Mouse (Mus musculus) spleen, adult 2 months (tissue): ENCODE measurements around the gene Maml3. TPM values are rescaled to one million over a fixed set of nuclear protein-coding genes. Genes with fewer than 3 reads are reported as not detected.

Experiments
- DNase-seq, 2 experiments: peaks; one replicate each; pipeline versions ENCODE4 v3.0.0 to v3.0.0-alpha.2; 2012 to 2021; ENCODE audit warnings: low spot score in 2 of 2, low read depth in 1 of 2
- H3K27ac ChIP-seq: fragments of 200-500 bp; 2 replicates; pipeline ENCODE4 v1.5.1; 2012; ENCODE audit warnings: low read length, inconsistent platforms; ENCODE audit not compliant: insufficient read depth
- H3K27me3 ChIP-seq: fragments of 200-500 bp; 2 replicates; pipeline ENCODE4 v1.6.1; 2012; ENCODE audit warnings: mild to moderate bottlenecking, moderate library complexity, low read length, inconsistent platforms; ENCODE audit not compliant: control insufficient read depth, insufficient read depth
- H3K36me3 ChIP-seq: fragments of 200-500 bp; 2 replicates; pipeline ENCODE4 v1.6.1; 2012; ENCODE audit warnings: mild to moderate bottlenecking, low read length, inconsistent platforms; ENCODE audit not compliant: control insufficient read depth, insufficient read depth
- H3K4me1 ChIP-seq: fragments of 200-500 bp; 2 replicates; pipeline ENCODE4 v1.6.1; 2011; ENCODE audit warnings: inconsistent platforms; ENCODE audit not compliant: control insufficient read depth, insufficient read depth, insufficient read length
- H3K4me3 ChIP-seq: fragments of 200-500 bp; 2 replicates; pipeline ENCODE4 v1.5.1; 2011; ENCODE audit warnings: mild to moderate bottlenecking, inconsistent platforms; ENCODE audit not compliant: insufficient read depth, insufficient read length; ENCODE audit errors: extremely low read depth
- CTCF ChIP-seq: fragments of 200-500 bp; IDR thresholded peaks from 2 replicates; pipeline ENCODE4 v1.5.1; 2011; ENCODE audit warnings: mild to moderate bottlenecking, inconsistent platforms; ENCODE audit not compliant: insufficient read depth, insufficient read length, insufficient replicate concordance; ENCODE audit errors: extremely low read depth
- POLR2A ChIP-seq: fragments of 200-500 bp; IDR thresholded peaks from 2 replicates; pipeline ENCODE4 v1.6.1; 2011; ENCODE audit warnings: low read depth, low read length, inconsistent platforms
- WGBS: fragments of 180-500 bp; shearing (Covaris S2); methylation state at CpG from one replicate; pipeline ENCODE4 v1.1.7; 2018; 5-methylcytosine and 5-hydroxymethylcytosine counted together
- polyA plus RNA-seq: library from polyadenylated mRNA; depleted of rRNA; stranded (reverse); fragments of >200 nt; gene quantifications from 2 replicates; pipeline ENCODE4 v1.2.3, GENCODE M21; 2012

Maml3 gene
- polyA plus RNA-seq, 1 experiment = 2.7 TPM

- Histone ChIP-seq H3K4me1 (peaks cover 4% of the 10 kb centered on the region; the same call in 1 of the 2 replicates), H3K27me3 (no peaks in the 10 kb centered on the region), H3K4me3 (no peak overlapping the region), H3K27ac (no peak overlapping the region), H3K36me3 (no peaks in the 10 kb centered on the region)
- DNase-seq = no peak
- 86% methylated on average over 8 of the region's 8 CpGs for WGBS
- TF ChIP-seq POLR2A (no peak), CTCF (no peak)
Measured at GRCm38 (mm10) chr3:51880506-51881036, 224.3 kb downstream of the Maml3 start.

GRCm38 (mm10) chr3:51879211-51879610, 225.7 kb downstream of the Maml3 start:
- WGBS = 81% methylated on average over 11 of the region's 11 CpGs

GRCm38 (mm10) chr3:51878577-51878976, 226.3 kb downstream of the Maml3 start:
- 84% methylated on average over 9 of the region's 9 CpGs for WGBS
- Histone ChIP-seq H3K4me1 (peaks cover 4% of the 10 kb centered on the region; the same call in 1 of the 2 replicates), H3K4me3 (no peak overlapping the region), H3K36me3 (no peaks in the 10 kb centered on the region), H3K27ac (no peak overlapping the region), H3K27me3 (no peaks in the 10 kb centered on the region)
- DNase-seq = no peak
- TF ChIP-seq CTCF = no peak
- TF ChIP-seq POLR2A = no peak

More at GRCm38 (mm10) chr3:51879211-51879610, 225.7 kb downstream of the Maml3 start:
- Histone ChIP-seq H3K4me3 (no peak overlapping the region), H3K27me3 (no peaks in the 10 kb centered on the region), H3K36me3 (no peaks in the 10 kb centered on the region), H3K27ac (no peak overlapping the region), H3K4me1 (peaks cover 4% of the 10 kb centered on the region; the same call in 1 of the 2 replicates)
- TF ChIP-seq CTCF (no peak), POLR2A (no peak)
- no peak for DNase-seq

DNA sequence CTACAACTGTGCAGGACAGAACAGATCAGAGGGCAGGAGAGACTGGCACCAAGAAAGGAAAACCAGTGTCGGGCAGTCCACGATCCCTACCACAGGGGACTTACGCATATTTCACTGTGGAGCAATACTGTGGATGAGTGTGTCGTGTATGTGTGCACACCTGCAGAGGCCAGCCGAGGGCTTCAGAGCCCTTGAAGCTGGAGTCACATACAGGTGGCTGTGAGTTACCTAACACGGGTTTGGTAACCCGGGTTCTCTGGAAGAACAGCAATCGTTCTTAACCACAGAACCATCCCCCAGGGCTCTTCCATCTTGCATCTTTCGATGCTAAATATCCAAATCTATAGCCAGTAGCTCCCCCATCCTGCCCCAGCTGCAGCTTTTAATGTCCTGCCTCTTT, 228.1 kb downstream of the Maml3 start:
- 0 out of 2 replicates have a peak, but pooled peaks cover under 1% of the 10 kb centered on the region for H3K4me1 ChIP-seq
- no peak for DNase-seq
- H3K27ac ChIP-seq = no peak overlapping the region
- 81% methylated on average over 9 of the region's 9 CpGs for WGBS
- no peaks in the 10 kb centered on the region for H3K36me3 ChIP-seq
- no peak overlapping the region for H3K4me3 ChIP-seq
- no peaks in the 10 kb centered on the region for H3K27me3 ChIP-seq
- TF ChIP-seq CTCF = no peak

GRCm38 (mm10) chr3:51875629-51876028, 229.2 kb downstream of the Maml3 start:
- TF ChIP-seq CTCF (no peak), POLR2A (no peak)
- 82% methylated on average over 4 of the region's 4 CpGs for WGBS
- no peaks in the 10 kb centered on the region for H3K27me3 ChIP-seq

GRCm38 (mm10) chr3:51874252-51874651, 230.6 kb downstream of the Maml3 start:
- no peak for TF ChIP-seq CTCF
- TF ChIP-seq POLR2A = no peak
- no peak for DNase-seq
- no peaks in the 10 kb centered on the region for H3K4me1 ChIP-seq
- no peak overlapping the region for H3K4me3 ChIP-seq
- no peaks in the 10 kb centered on the region for H3K27me3 ChIP-seq
- H3K36me3 ChIP-seq = no peaks in the 10 kb centered on the region
- WGBS = 88% methylated on average over 3 of the region's 3 CpGs
- H3K27ac ChIP-seq = no peak overlapping the region

More at GRCm38 (mm10) chr3:51875629-51876028, 229.2 kb downstream of the Maml3 start:
- Histone ChIP-seq H3K4me3 (no peak overlapping the region), H3K27ac (no peak overlapping the region), H3K36me3 (no peaks in the 10 kb centered on the region), H3K4me1 (no peaks in the 10 kb centered on the region)
- DNase-seq = no peak

GRCm38 (mm10) chr3:51872771-51873170, 232.1 kb downstream of the Maml3 start:
- no peaks in the 10 kb centered on the region for H3K27me3 ChIP-seq
- TF ChIP-seq CTCF (no peak), POLR2A (no peak)
- H3K4me1 ChIP-seq = no peaks in the 10 kb centered on the region
- 82% methylated on average over 4 of the region's 4 CpGs for WGBS
- no peak overlapping the region for H3K4me3 ChIP-seq
- no peak overlapping the region for H3K27ac ChIP-seq
- no peaks in the 10 kb centered on the region for H3K36me3 ChIP-seq
- DNase-seq = no peak

DNA sequence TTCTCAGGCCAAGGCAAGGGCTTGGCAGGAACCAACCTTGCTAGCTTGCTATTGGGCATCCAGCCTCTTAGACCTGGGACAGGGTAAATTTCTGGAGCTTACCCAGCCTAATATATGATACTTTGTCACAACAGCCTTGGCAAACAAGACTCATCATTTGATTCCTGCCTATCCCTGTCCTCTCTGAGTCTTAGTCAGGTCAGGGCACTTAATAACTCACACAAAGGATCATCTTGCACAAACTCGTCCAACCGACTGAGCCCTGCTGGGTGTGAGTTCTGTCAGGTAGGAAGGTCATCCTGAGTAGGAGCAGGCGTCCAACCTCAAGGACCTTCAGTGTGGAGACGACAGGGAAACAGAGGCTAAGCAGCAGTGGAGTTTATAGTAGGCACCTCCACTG, 233.5 kb downstream of the Maml3 start:
- H3K4me3 ChIP-seq = no peak overlapping the region
- no peak for TF ChIP-seq CTCF
- TF ChIP-seq POLR2A = no peak
- no peak for DNase-seq
- H3K27me3 ChIP-seq = no peaks in the 10 kb centered on the region
- H3K27ac ChIP-seq = no peak overlapping the region
- WGBS = 87% methylated on average over 4 of the region's 4 CpGs
- no peaks in the 10 kb centered on the region for H3K4me1 ChIP-seq
- no peaks in the 10 kb centered on the region for H3K36me3 ChIP-seq
